ENCODE assay signal across 8 mouse cellular contexts in genomic region chr2:85048168-85048751, GRCm38 (mm10). TPM values are rescaled to one million over a fixed set of nuclear protein-coding genes. Genes with fewer than 3 reads are reported as not detected.
DNase-seq lines count a peak whose midpoint lies in the region; ATAC-seq and TF ChIP-seq lines count a peak whose summit lies in the region.

No protein-coding gene starts in this region.

- H3K4me2 ChIP-seq in heart, embryonic 13.5 days = peak overlapping the region; percentile 83
- H3K4me2 ChIP-seq in kidney, postnatal 0 days (ENCODE audit: low read length) = peak overlapping the region; percentile 73
- H3K4me2 ChIP-seq in liver, embryonic 12.5 days = peak overlapping the region; percentile 97
- peak overlapping the region; percentile 74 for H3K4me2 ChIP-seq in stomach, embryonic 15.5 days

- peak overlapping the region; percentile 54 for H3K4me3 ChIP-seq in bone marrow, adult 2 months (replicated peaks; ENCODE audit: control insufficient read depth, low read depth, low read length)
- H3K4me3 ChIP-seq in embryonic fibroblast, embryonic 13.5 days (ENCODE audit: insufficient read depth, low read length) = peak overlapping the region; percentile 70
- H3K4me3 ChIP-seq in heart, embryonic 13.5 days = peak overlapping the region; percentile 80
- H3K4me3 ChIP-seq in kidney, postnatal 0 days (replicated peaks; ENCODE audit: low read depth, low read length) = peak overlapping the region; percentile 73
- peak overlapping the region; percentile 65 for H3K4me3 ChIP-seq in liver, embryonic 12.5 days
- peak overlapping the region; percentile 83 for H3K4me3 ChIP-seq in stomach, embryonic 15.5 days (replicated peaks)

- 1% methylated on average over 34 of the region's 44 CpGs for WGBS in bone marrow, adult 2 months
- 2% methylated on average over 22 of the region's 44 CpGs for WGBS in heart, embryonic 13.5 days
- 2% methylated on average over 34 of the region's 44 CpGs for WGBS in kidney, postnatal 0 days
- WGBS in liver, embryonic 12.5 days (ENCODE audit: insufficient replicate concordance) = under 1% methylated on average over 28 of the region's 44 CpGs
- WGBS in stomach, embryonic 15.5 days = under 1% methylated on average over 33 of the region's 44 CpGs

- peak; percentile 38 for ATAC-seq in heart, embryonic 13.5 days (ENCODE audit: extremely low read depth, insufficient number of reproducible peaks, low FRiP score, low TSS enrichment)
- peak; percentile 64 for ATAC-seq in kidney, postnatal 0 days (replicated peaks; ENCODE audit: low FRiP score, low read depth)
- peak; percentile 31 for ATAC-seq in liver, embryonic 12.5 days
- peak; percentile 32 for ATAC-seq in stomach, embryonic 15.5 days (ENCODE audit: insufficient read depth, low FRiP score, low read depth)

- no peaks in the 10 kb centered on the region for H3K27me3 ChIP-seq in heart, embryonic 13.5 days (replicated peaks)
- H3K27me3 ChIP-seq in kidney, postnatal 0 days (ENCODE audit: insufficient read depth, low read length) = no peaks in the 10 kb centered on the region
- peaks cover 42% of the 10 kb centered on the region for H3K27me3 ChIP-seq in liver, embryonic 12.5 days (replicated peaks)
- H3K27me3 ChIP-seq in stomach, embryonic 15.5 days (replicated peaks) = no peaks in the 10 kb centered on the region

- no peaks in the 10 kb centered on the region; the same call in 1 of the 2 replicates for H3K4me1 ChIP-seq in bone marrow, adult 2 months (ENCODE audit: control insufficient read depth, insufficient read depth, low read length)
- peaks cover 11% of the 10 kb centered on the region; the same call in 1 of the 2 replicates for H3K4me1 ChIP-seq in embryonic fibroblast, embryonic 13.5 days (ENCODE audit: control insufficient read depth, insufficient read depth, low read length)
- H3K4me1 ChIP-seq in heart, embryonic 13.5 days = peaks cover 60% of the 10 kb centered on the region
- peaks cover 28% of the 10 kb centered on the region for H3K4me1 ChIP-seq in kidney, postnatal 0 days (replicated peaks; ENCODE audit: insufficient read depth, low read length)
- peaks cover 48% of the 10 kb centered on the region for H3K4me1 ChIP-seq in liver, embryonic 12.5 days
- H3K4me1 ChIP-seq in stomach, embryonic 15.5 days = peaks cover 45% of the 10 kb centered on the region

- H3K36me3 ChIP-seq in heart, embryonic 13.5 days = peaks cover 58% of the 10 kb centered on the region
- H3K36me3 ChIP-seq in kidney, postnatal 0 days (ENCODE audit: insufficient read depth, low read length) = peaks cover 36% of the 10 kb centered on the region
- H3K36me3 ChIP-seq in liver, embryonic 12.5 days = peaks cover 46% of the 10 kb centered on the region
- H3K36me3 ChIP-seq in stomach, embryonic 15.5 days = peaks cover 41% of the 10 kb centered on the region

- peak overlapping the region; percentile 89 for H3K9ac ChIP-seq in heart, embryonic 13.5 days
- peak overlapping the region; percentile 72 for H3K9ac ChIP-seq in kidney, postnatal 0 days (ENCODE audit: low read depth, low read length)
- H3K9ac ChIP-seq in liver, embryonic 12.5 days = peak overlapping the region; percentile 73
- H3K9ac ChIP-seq in stomach, embryonic 15.5 days = peak overlapping the region; percentile 85

- peak; percentile 52 to 56 for DNase-seq in B cell, adult 2 months
- peak; percentile 90 for DNase-seq in kidney, postnatal 0 days (ENCODE audit: low spot score)
- DNase-seq in naive thymus-derived CD4-positive, alpha-beta T cell, adult 2 months (ENCODE audit: low read depth) = peak; percentile 67

- no peak overlapping the region for H3K27ac ChIP-seq in bone marrow, adult 2 months (ENCODE audit: control insufficient read depth, insufficient read depth, low read depth, low read length, poor library complexity)
- peak overlapping the region; percentile 98 for H3K27ac ChIP-seq in embryonic fibroblast, embryonic 13.5 days (ENCODE audit: insufficient read depth, low read length)
- peak overlapping the region; percentile 93 for H3K27ac ChIP-seq in heart, embryonic 13.5 days (replicated peaks)
- peak overlapping the region; percentile 94 for H3K27ac ChIP-seq in kidney, postnatal 0 days
- H3K27ac ChIP-seq in liver, embryonic 12.5 days = peak overlapping the region; percentile 68
- peak overlapping the region; percentile 98 for H3K27ac ChIP-seq in stomach, embryonic 15.5 days

- 0 out of 2 replicates have a peak, but pooled peaks have one; percentile 1 for TF ChIP-seq POLR2A in bone marrow, adult 2 months (IDR thresholded peaks at IDR 0.05; ENCODE audit: borderline replicate concordance, control insufficient read depth, low read depth, low read length)
- peak; percentile 84 for TF ChIP-seq POLR2A in embryonic fibroblast, embryonic 13.5 days (IDR thresholded peaks at IDR 0.05; ENCODE audit: low read depth, low read length)

- H3K9me3 ChIP-seq in heart, embryonic 13.5 days = no peaks in the 10 kb centered on the region
- no peaks in the 10 kb centered on the region for H3K9me3 ChIP-seq in kidney, postnatal 0 days (replicated peaks; ENCODE audit: low read length)
- no peaks in the 10 kb centered on the region for H3K9me3 ChIP-seq in liver, embryonic 12.5 days (replicated peaks)
- no peaks in the 10 kb centered on the region for H3K9me3 ChIP-seq in stomach, embryonic 15.5 days

- no peak for TF ChIP-seq CTCF in bone marrow, adult 2 months (IDR thresholded peaks at IDR 0.05; ENCODE audit: control insufficient read depth, insufficient read depth, low read length)
- no peak for TF ChIP-seq CTCF in embryonic fibroblast, embryonic 13.5 days (IDR thresholded peaks at IDR 0.05; ENCODE audit: borderline replicate concordance, insufficient read depth, low read length)
- no peak for TF ChIP-seq CTCF in kidney, postnatal 0 days (IDR thresholded peaks at IDR 0.05; ENCODE audit: low read depth)

RNA-seq across cellular contexts. Expression of gene Tnks1bp1, which starts 0.4 kb away (rescaled TPM):
- polyA plus RNA-seq in bone marrow, adult 2 months (2011; ENCODE audit: insufficient read depth, insufficient read length, low replicate concordance, missing spikeins) = 5.0 and 8.0 TPM in 2 replicates
- polyA plus RNA-seq in embryonic fibroblast, embryonic 13.5 days (2011; ENCODE audit: insufficient read length, low read depth, missing spikeins) = 118 and 155 TPM in 2 replicates
- 17.4 and 21.5 TPM in 2 replicates for polyA plus RNA-seq in heart, embryonic 13.5 days (2015; fragmentation: Nextera tagmentation; extraction: Ambion mirVana)
- 21.8 and 27.9 TPM in 2 replicates for polyA plus RNA-seq in kidney, postnatal 0 days (2015; fragmentation: Nextera tagmentation; extraction: Ambion mirVana)
- polyA plus RNA-seq in liver, embryonic 12.5 days (2016; fragmentation: Nextera tagmentation; extraction: Ambion mirVana) = 7.9 and 8.7 TPM in 2 replicates
- polyA plus RNA-seq in stomach, embryonic 15.5 days (2015; fragmentation: Nextera tagmentation; extraction: Ambion mirVana) = 38.6 and 48.4 TPM in 2 replicates

RNA-seq across cellular contexts. Expression of gene P2rx3, which starts 11.0 kb away (rescaled TPM):
- polyA plus RNA-seq in bone marrow, adult 2 months (2011; ENCODE audit: insufficient read depth, insufficient read length, low replicate concordance, missing spikeins) = 1.2 and 3.8 TPM in 2 replicates
- 4.2 and 5.2 TPM in 2 replicates for polyA plus RNA-seq in embryonic fibroblast, embryonic 13.5 days (2011; ENCODE audit: insufficient read length, low read depth, missing spikeins)
- 0.31 and 0.69 TPM in 2 replicates for polyA plus RNA-seq in heart, embryonic 13.5 days (2015; fragmentation: Nextera tagmentation; extraction: Ambion mirVana)
- polyA plus RNA-seq in kidney, postnatal 0 days (2015; fragmentation: Nextera tagmentation; extraction: Ambion mirVana) = 0.14 and 0.40 TPM in 2 replicates
- polyA plus RNA-seq in liver, embryonic 12.5 days (2016; fragmentation: Nextera tagmentation; extraction: Ambion mirVana) = 0.30 and 0.61 TPM in 2 replicates
- 1.4 and 1.6 TPM in 2 replicates for polyA plus RNA-seq in stomach, embryonic 15.5 days (2015; fragmentation: Nextera tagmentation; extraction: Ambion mirVana)

RNA-seq across cellular contexts. Expression of gene Ssrp1, which starts 11.2 kb away (rescaled TPM):
- 140 and 170 TPM in 2 replicates for polyA plus RNA-seq in bone marrow, adult 2 months (2011; ENCODE audit: insufficient read depth, insufficient read length, low replicate concordance, missing spikeins)
- 178 and 208 TPM in 2 replicates for polyA plus RNA-seq in embryonic fibroblast, embryonic 13.5 days (2011; ENCODE audit: insufficient read length, low read depth, missing spikeins)
- polyA plus RNA-seq in heart, embryonic 13.5 days (2015; fragmentation: Nextera tagmentation; extraction: Ambion mirVana) = 139 and 152 TPM in 2 replicates
- polyA plus RNA-seq in kidney, postnatal 0 days (2015; fragmentation: Nextera tagmentation; extraction: Ambion mirVana) = 167 and 194 TPM in 2 replicates
- polyA plus RNA-seq in liver, embryonic 12.5 days (2016; fragmentation: Nextera tagmentation; extraction: Ambion mirVana) = 228 and 230 TPM in 2 replicates
- 242 and 244 TPM in 2 replicates for polyA plus RNA-seq in stomach, embryonic 15.5 days (2015; fragmentation: Nextera tagmentation; extraction: Ambion mirVana)
